Mouse (Mus musculus) CD4-positive, CD25-positive, alpha-beta regulatory T cell, adult 4 months (primary cell): ENCODE measurements around the gene Gm10147. TPM values are rescaled to one million over a fixed set of nuclear protein-coding genes. Genes with fewer than 3 reads are reported as not detected.
"Not testable (repeated sequence)": the region's sequence is repeated elsewhere in the genome, so short reads cannot be mapped to it uniquely, and the experiment has no call there.

ENCODE experiments used
- ATAC-seq: one replicate; pipeline ENCODE4 v1.8.0; 2017
- polyA plus RNA-seq, 2 experiments: library from polyadenylated mRNA; unstranded; fragments of 100-300 nt; shearing (Covaris generic); gene quantifications; one replicate each; pipeline ENCODE4 v1.2.1; 2017

The Gm10147 gene
- polyA plus RNA-seq = not detected

GRCm38 (mm10) chrX:28607742-28608141 lies at the start of gene Gm10147:
TSS of gene Gm10147 (minus strand) at chrX:28607842.
- ATAC-seq = not testable (repeated sequence)
